Mouse (Mus musculus) thymus, adult 2 months (tissue): ENCODE data around the gene Fip1l1.

Experiments
- CTCF ChIP-seq: fragments of 200-500 bp; IDR thresholded peaks from 2 replicates; pipeline ENCODE4 v1.5.1; 2012; ENCODE audit warnings: mild to moderate bottlenecking, control low read depth, low read length, moderate library complexity, borderline replicate concordance; ENCODE audit not compliant: control insufficient read depth, poor library complexity, insufficient read depth; ENCODE audit errors: extremely low read depth
- POLR2A ChIP-seq: fragments of 200-500 bp; IDR thresholded peaks from 2 replicates; pipeline ENCODE4 v1.6.1; 2012; ENCODE audit warnings: mild to moderate bottlenecking, low read length, control low read depth, moderate library complexity; ENCODE audit not compliant: control insufficient read depth, poor library complexity, insufficient read depth; ENCODE audit errors: extremely low read depth

DNA sequence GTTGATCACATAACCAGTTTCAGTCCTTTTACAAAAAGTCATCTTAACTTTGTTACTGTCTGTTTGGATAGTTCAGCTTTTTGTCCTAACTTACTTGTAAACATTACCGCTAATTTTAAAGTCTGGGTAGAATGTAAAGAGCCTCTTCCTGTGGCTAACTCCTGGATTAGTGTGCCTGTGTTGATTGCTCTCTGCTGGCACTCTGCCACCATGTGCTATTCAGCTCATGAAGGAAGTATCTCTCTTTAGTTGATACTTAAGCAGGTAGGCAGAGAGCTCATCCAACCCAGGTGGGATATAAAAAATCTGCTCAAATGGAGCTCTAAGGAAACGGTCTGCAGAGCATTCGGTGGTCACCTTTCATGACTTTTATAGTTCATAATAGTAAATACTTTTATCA, 65.9 kb downstream of the Fip1l1 start:
- no peak for TF ChIP-seq CTCF
- TF ChIP-seq POLR2A: no peak
